Mouse (Mus musculus) testis, adult 2 months (tissue): ENCODE measurements around the gene Pole4.

Source experiments
- CTCF ChIP-seq: fragments of 200-500 bp; IDR thresholded peaks from 2 replicates; pipeline ENCODE4 v1.5.1; 2012; ENCODE audit warnings: low read depth, mild to moderate bottlenecking, inconsistent platforms, low read length, moderate library complexity; ENCODE audit not compliant: control insufficient read depth, insufficient read depth, insufficient replicate concordance
- POLR2A ChIP-seq: fragments of 200-500 bp; IDR thresholded peaks from 2 replicates; pipeline ENCODE4 v1.6.1; 2012; ENCODE audit warnings: low read depth, mild to moderate bottlenecking, inconsistent platforms, low read length, moderate library complexity; ENCODE audit not compliant: control insufficient read depth

GRCm38 (mm10) chr6:82689474-82689873, 15.7 kb downstream of the Pole4 start:
- TF ChIP-seq POLR2A, result no peak
- no peak for TF ChIP-seq CTCF
